Mouse (Mus musculus) limb, embryonic 14.5 days (tissue): ENCODE measurements around the gene Edc3. TPM values are rescaled to one million over a fixed set of nuclear protein-coding genes. Genes with fewer than 3 reads are reported as not detected.

ENCODE experiments used
- ATAC-seq: fragments of 200-750 bp; cut with Nextera tagmentation; 2 replicates; pipeline ENCODE4 v1.8.0; 2017; ENCODE audit warnings: low read depth, moderate number of reproducible peaks, moderate TSS enrichment; ENCODE audit not compliant: low FRiP score
- DNase-seq: peaks from one replicate; pipeline ENCODE4 v3.0.0-alpha.2; 2015; ENCODE audit warnings: low spot score
- H3K27ac ChIP-seq: fragments of 300-500 bp; sonication (generic); replicated peaks from 2 replicates; pipeline ENCODE4 v1.5.1; 2014; ENCODE audit warnings: low read depth, mild to moderate bottlenecking, low read length, moderate library complexity, mixed read lengths
- H3K27me3 ChIP-seq: fragments of 300-500 bp; sonication (generic); 2 replicates; pipeline ENCODE4 v1.6.1; 2014; ENCODE audit warnings: low read length, mixed read lengths; ENCODE audit not compliant: control insufficient read depth, insufficient read depth
- H3K36me3 ChIP-seq: fragments of 300-500 bp; sonication (generic); 2 replicates; pipeline ENCODE4 v1.6.1; 2014; ENCODE audit warnings: mild to moderate bottlenecking, low read length, moderate library complexity, mixed read lengths; ENCODE audit not compliant: control insufficient read depth, insufficient read depth
- H3K4me1 ChIP-seq: fragments of 300-500 bp; sonication (generic); 2 replicates; pipeline ENCODE4 v1.6.1; 2014; ENCODE audit warnings: antibody characterized with exemption, low read length, mixed read lengths; ENCODE audit not compliant: control insufficient read depth, insufficient read depth
- H3K4me2 ChIP-seq: fragments of 300-500 bp; sonication (generic); replicated peaks from 2 replicates; pipeline ENCODE4 v1.6.1; 2014; ENCODE audit warnings: low read depth, mild to moderate bottlenecking, low read length, moderate library complexity; ENCODE audit not compliant: severe bottlenecking
- H3K4me3 ChIP-seq: fragments of 300-500 bp; sonication (generic); replicated peaks from 2 replicates; pipeline ENCODE4 v1.5.1; 2014; ENCODE audit warnings: low read length
- H3K9ac ChIP-seq: fragments of 300-500 bp; sonication (generic); 2 replicates; pipeline ENCODE4 v1.6.1; 2014; ENCODE audit warnings: mild to moderate bottlenecking, low read depth, low read length, moderate library complexity; ENCODE audit not compliant: severe bottlenecking
- H3K9me3 ChIP-seq: fragments of 300-500 bp; sonication (generic); 2 replicates; pipeline ENCODE4 v1.6.1; 2016; ENCODE audit warnings: low read length; ENCODE audit not compliant: control insufficient read depth
- POLR2A ChIP-seq: fragments of 200-500 bp; IDR thresholded peaks from 2 replicates; pipeline ENCODE4 v1.8.0; 2012; ENCODE audit warnings: inconsistent platforms, mild to moderate bottlenecking, moderate library complexity, borderline replicate concordance; ENCODE audit not compliant: insufficient read depth, insufficient read length; ENCODE audit errors: extremely low read depth
- WGBS: fragments of 180-500 bp; shearing (Covaris S2); extraction: QIAGEN DNeasy Blood & Tissue Kit; methylation state at CpG from one replicate; pipeline ENCODE4 v1.1.7; 2014; 5-methylcytosine and 5-hydroxymethylcytosine counted together
- polyA plus RNA-seq, 2 experiments: library from polyadenylated mRNA; depleted of rRNA in 1 of 2; stranded (reverse) in 1 of 2; unstranded in 1 of 2; fragments of >200 nt; fragmentation: Nextera tagmentation in 1 of 2; extraction: Ambion mirVana in 1 of 2; gene quantifications; 2 replicates each; pipeline versions ENCODE4 v1.2.1 to v1.2.3; 2012 to 2014

The Edc3 gene
- polyA plus RNA-seq, 2 experiments = 21.0 to 25.7 TPM

DNA sequence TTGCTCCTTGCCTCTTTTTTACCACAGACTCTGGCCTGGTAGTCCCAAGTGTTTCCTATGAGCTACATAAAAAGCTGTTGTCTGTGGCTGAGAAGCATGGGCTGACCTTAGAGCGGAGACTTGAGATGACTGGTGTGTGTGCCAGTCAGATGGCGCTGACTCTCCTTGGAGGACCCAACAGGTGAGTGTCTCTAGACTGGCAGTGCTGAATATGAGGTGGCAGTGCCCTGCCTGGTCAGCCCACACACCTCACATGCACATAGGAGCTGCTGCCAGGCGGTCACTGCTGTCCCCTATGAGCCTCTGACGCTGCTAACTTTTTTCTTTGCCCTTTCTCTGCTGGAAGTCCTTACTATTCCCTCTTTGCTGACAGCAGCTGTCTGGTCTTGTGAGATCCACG, 31.5 kb downstream of the Edc3 start:
- Histone ChIP-seq H3K9ac (no peak overlapping the region), H3K27ac (no peak overlapping the region), H3K4me3 (no peak overlapping the region), H3K4me2 (no peak overlapping the region), H3K27me3 (no peaks in the 10 kb centered on the region), H3K36me3 (peaks cover 47% of the 10 kb centered on the region), H3K4me1 (no peaks in the 10 kb centered on the region), H3K9me3 (no peaks in the 10 kb centered on the region)
- ATAC-seq (no peak), DNase-seq (no peak)
- TF ChIP-seq POLR2A = no peak
- 82% methylated on average over 5 of the region's 5 CpGs for WGBS

DNA sequence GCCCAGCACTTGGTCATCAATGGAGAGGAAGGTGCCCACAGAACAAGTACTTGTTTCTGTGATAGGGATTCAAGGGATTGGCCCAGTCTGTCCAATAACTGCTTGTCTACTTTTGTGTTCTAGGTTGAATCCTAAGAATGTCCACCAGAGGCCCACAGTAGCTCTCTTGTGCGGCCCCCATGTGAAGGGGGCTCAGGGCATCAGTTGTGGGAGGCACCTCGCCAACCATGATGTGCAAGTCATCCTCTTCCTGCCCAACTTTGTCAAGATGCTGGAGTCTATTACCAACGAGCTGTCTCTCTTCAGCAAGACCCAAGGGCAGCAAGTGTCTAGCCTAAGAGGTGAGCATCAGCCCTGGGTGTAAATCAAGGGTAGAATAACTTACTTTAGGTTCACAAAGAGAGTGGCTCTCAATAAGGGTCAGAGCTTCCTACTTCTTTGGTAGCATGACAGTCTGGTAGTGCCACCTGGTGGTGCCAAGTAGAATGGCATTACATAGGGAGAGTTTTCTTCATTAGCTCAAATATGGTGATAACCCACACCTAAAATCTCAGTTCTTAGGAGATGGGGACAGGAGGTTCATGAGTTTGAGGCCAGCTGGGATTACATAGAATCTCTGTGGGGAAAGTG, 36.2 kb downstream of the Edc3 start:
- Histone ChIP-seq H3K9ac (no peak overlapping the region), H3K27ac (no peak overlapping the region), H3K4me3 (no peak overlapping the region), H3K4me2 (no peak overlapping the region), H3K36me3 (peaks cover 87% of the 10 kb centered on the region), H3K9me3 (no peaks in the 10 kb centered on the region), H3K4me1 (no peaks in the 10 kb centered on the region), H3K27me3 (no peaks in the 10 kb centered on the region)
- ATAC-seq (no peak), DNase-seq (peak; percentile 63)
- 75% methylated on average over 3 of the region's 3 CpGs for WGBS
- TF ChIP-seq POLR2A = no peak

DNA sequence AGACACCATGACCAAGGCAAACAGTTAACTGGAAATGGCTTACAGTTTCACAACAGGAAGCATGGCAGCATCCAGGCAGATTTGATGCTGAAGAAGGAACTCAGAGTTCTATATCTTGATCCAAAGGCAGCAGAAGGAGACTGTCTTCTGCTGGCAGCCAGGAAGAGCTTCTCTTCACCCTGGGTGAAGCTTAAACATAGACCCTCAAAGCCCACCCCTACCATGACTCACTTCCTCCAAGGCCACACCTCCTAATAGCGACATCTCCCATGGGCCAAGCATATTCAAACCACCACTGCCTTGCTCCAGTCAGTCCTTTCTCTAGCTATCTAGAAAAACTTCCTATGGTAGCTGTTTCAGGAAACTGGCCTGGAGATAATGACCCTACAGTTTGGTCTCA, 38.7 kb downstream of the Edc3 start:
- peaks cover 89% of the 10 kb centered on the region for H3K36me3 ChIP-seq
- DNase-seq = no peak
- no peak overlapping the region for H3K4me3 ChIP-seq
- H3K27ac ChIP-seq = no peak overlapping the region
- H3K4me2 ChIP-seq = no peak overlapping the region
- no peak for ATAC-seq
- no peak overlapping the region for H3K9ac ChIP-seq
- WGBS = 71% methylated on average over 1 of the region's 1 CpGs
- no peaks in the 10 kb centered on the region for H3K9me3 ChIP-seq
- no peak for TF ChIP-seq POLR2A
- no peaks in the 10 kb centered on the region for H3K4me1 ChIP-seq
- H3K27me3 ChIP-seq = no peaks in the 10 kb centered on the region

DNA sequence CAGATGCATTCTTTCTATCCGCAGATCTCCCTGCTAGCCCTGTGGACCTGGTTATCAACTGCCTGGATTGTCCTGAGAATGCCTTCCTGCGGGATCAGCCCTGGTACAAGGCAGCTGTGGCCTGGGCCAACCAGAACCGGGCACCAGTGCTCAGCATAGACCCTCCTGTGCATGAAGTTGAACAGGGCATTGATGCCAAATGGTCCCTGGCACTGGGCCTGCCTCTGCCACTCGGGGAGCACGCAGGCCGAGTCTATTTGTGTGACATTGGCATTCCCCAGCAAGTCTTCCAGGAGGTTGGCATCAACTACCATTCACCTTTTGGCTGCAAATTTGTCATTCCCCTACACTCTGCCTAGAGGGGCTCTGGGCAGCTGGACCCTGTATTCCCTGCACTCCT, 39.8 kb downstream of the Edc3 start:
- Histone ChIP-seq H3K4me3 (no peak overlapping the region), H3K9me3 (no peaks in the 10 kb centered on the region), H3K9ac (no peak overlapping the region), H3K4me1 (no peaks in the 10 kb centered on the region), H3K4me2 (no peak overlapping the region), H3K27me3 (no peaks in the 10 kb centered on the region), H3K36me3 (peaks cover 89% of the 10 kb centered on the region), H3K27ac (no peak overlapping the region)
- 94% methylated on average over 6 of the region's 6 CpGs for WGBS
- TF ChIP-seq POLR2A = no peak
- ATAC-seq (no peak), DNase-seq (no peak)

DNA sequence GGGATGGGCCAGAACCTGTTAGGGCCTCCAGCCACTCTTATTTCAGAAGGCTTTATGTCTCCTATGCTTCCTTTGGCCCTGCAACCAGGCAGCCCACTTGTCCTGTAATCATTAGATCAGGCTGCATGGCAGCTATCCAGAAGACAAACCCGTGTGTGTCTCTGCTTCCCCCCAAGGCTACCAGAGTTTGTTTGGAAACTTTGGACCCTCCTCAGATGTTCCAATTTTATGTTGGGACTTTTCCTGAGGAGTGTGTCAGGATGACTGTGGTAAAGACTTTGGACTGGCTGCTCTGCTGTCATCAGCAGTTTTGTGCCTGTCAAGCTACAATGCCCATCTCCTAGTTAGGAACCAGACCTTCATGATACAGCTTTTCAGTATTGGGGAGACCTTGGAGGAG, 40.5 kb downstream of the Edc3 start:
- Histone ChIP-seq H3K4me3 (no peak overlapping the region), H3K4me1 (no peaks in the 10 kb centered on the region), H3K9me3 (no peaks in the 10 kb centered on the region), H3K4me2 (no peak overlapping the region), H3K36me3 (peaks cover 95% of the 10 kb centered on the region), H3K27ac (no peak overlapping the region), H3K9ac (no peak overlapping the region), H3K27me3 (no peaks in the 10 kb centered on the region)
- ATAC-seq (no peak), DNase-seq (no peak)
- 43% methylated on average over 1 of the region's 1 CpGs for WGBS
- TF ChIP-seq POLR2A = no peak

DNA sequence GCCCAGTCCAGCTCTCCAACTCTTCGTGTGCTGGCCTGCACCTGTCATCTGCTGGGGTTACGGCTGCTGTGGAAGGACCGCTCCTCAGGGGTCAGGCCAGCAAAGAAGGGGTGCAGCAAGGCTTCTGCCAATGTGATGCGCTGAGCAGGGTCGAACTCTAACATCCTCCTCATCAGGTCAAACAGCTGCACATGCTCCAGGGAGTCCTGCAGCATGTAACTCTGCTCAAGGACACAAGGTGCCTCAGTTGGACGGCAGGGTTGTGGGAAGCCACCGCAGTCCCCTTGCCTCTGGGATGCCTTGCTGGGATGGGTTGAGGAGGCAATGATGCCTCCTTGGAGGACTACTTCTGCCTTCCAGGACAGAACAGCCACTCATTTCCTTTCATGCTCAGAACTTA, 42.6 kb downstream of the Edc3 start:
- ATAC-seq = no peak
- H3K9me3 ChIP-seq = no peaks in the 10 kb centered on the region
- H3K27ac ChIP-seq = no peak overlapping the region
- no peaks in the 10 kb centered on the region for H3K27me3 ChIP-seq
- H3K4me3 ChIP-seq = no peak overlapping the region
- WGBS = 88% methylated on average over 7 of the region's 7 CpGs
- H3K36me3 ChIP-seq = peaks cover 99% of the 10 kb centered on the region
- no peaks in the 10 kb centered on the region for H3K4me1 ChIP-seq
- TF ChIP-seq POLR2A = no peak
- no peak for DNase-seq
- no peak overlapping the region for H3K4me2 ChIP-seq
- H3K9ac ChIP-seq = no peak overlapping the region
